Mouse (Mus musculus) thymus, adult 2 months (tissue): ENCODE measurements at regions not wholly inside any gene's neighbourhood (a gene's known extent, or its start where the extent isn't known, plus 50 kb on each side); places are given as distances from the start of the nearest gene placed in this dataset.

Experiments
- CTCF ChIP-seq: fragments of 200-500 bp; IDR thresholded peaks from 2 replicates; pipeline ENCODE4 v1.5.1; 2012; ENCODE audit warnings: mild to moderate bottlenecking, control low read depth, low read length, moderate library complexity, borderline replicate concordance; ENCODE audit not compliant: control insufficient read depth, poor library complexity, insufficient read depth; ENCODE audit errors: extremely low read depth
- POLR2A ChIP-seq: fragments of 200-500 bp; IDR thresholded peaks from 2 replicates; pipeline ENCODE4 v1.6.1; 2012; ENCODE audit warnings: mild to moderate bottlenecking, low read length, control low read depth, moderate library complexity; ENCODE audit not compliant: control insufficient read depth, poor library complexity, insufficient read depth; ENCODE audit errors: extremely low read depth

- no peak for TF ChIP-seq POLR2A
- TF ChIP-seq CTCF: no peak
Observed at GRCm38 (mm10) chr16:77789652-77790051, 187.8 kb upstream of the Gm11146 start.
